Mouse (Mus musculus) midbrain, postnatal 0 days (tissue): Measurements from ENCODE around the gene A930004D18Rik. TPM values are rescaled to one million over a fixed set of nuclear protein-coding genes. Genes with fewer than 3 reads are reported as not detected.

ENCODE experiments used
- ATAC-seq: fragments of 200-750 bp; cut with Nextera tagmentation; 2 replicates; pipeline ENCODE4 v1.8.0; 2017; ENCODE audit warnings: moderate number of reproducible peaks, mild to moderate bottlenecking, moderate TSS enrichment, moderate library complexity; ENCODE audit not compliant: low FRiP score
- DNase-seq: peaks from one replicate; pipeline ENCODE4 v3.0.0-alpha.2; 2015; ENCODE audit warnings: low spot score
- H3K27ac ChIP-seq: fragments of 300-500 bp; sonication (generic); 2 replicates; pipeline ENCODE4 v1.5.1; 2014; ENCODE audit warnings: low read depth, mild to moderate bottlenecking, low read length, mixed read lengths
- H3K27me3 ChIP-seq: fragments of 300-500 bp; sonication (generic); 2 replicates; pipeline ENCODE4 v1.6.1; 2014; ENCODE audit warnings: low read length, control low read depth, mixed read lengths; ENCODE audit not compliant: insufficient read depth
- H3K36me3 ChIP-seq: fragments of 300-500 bp; sonication (generic); 2 replicates; pipeline ENCODE4 v1.6.1; 2014; ENCODE audit warnings: low read length, control low read depth, mixed read lengths; ENCODE audit not compliant: insufficient read depth
- H3K4me1 ChIP-seq: fragments of 300-500 bp; sonication (generic); 2 replicates; pipeline ENCODE4 v1.6.1; 2014; ENCODE audit warnings: mild to moderate bottlenecking, control low read depth, antibody characterized with exemption, low read length, mixed read lengths; ENCODE audit not compliant: insufficient read depth
- H3K4me2 ChIP-seq: fragments of 300-500 bp; sonication (generic); 2 replicates; pipeline ENCODE4 v1.6.1; 2014; ENCODE audit warnings: low read depth, mild to moderate bottlenecking, low read length, mixed read lengths; ENCODE audit not compliant: poor library complexity, severe bottlenecking
- H3K4me3 ChIP-seq: fragments of 300-500 bp; sonication (generic); 2 replicates; pipeline ENCODE4 v1.5.1; 2014; ENCODE audit warnings: low read depth, mild to moderate bottlenecking, low read length, moderate library complexity
- H3K9ac ChIP-seq: fragments of 300-500 bp; sonication (generic); replicated peaks from 2 replicates; pipeline ENCODE4 v1.6.1; 2014; ENCODE audit warnings: mild to moderate bottlenecking, low read length, moderate library complexity, mixed read lengths; ENCODE audit not compliant: poor library complexity, severe bottlenecking
- H3K9me3 ChIP-seq: fragments of 300-500 bp; sonication (generic); 2 replicates; pipeline ENCODE4 v1.6.1; 2016; ENCODE audit warnings: low read length, control low read depth
- CTCF ChIP-seq: IDR thresholded peaks from 2 replicates; pipeline ENCODE4 v1.5.1; 2016; ENCODE audit warnings: antibody characterized with exemption, mild to moderate bottlenecking
- WGBS: fragments of 180-500 bp; shearing (Covaris S2); extraction: QIAGEN DNeasy Blood & Tissue Kit; methylation state at CpG from one replicate; pipeline ENCODE4 v1.1.7; 2014; 5-methylcytosine and 5-hydroxymethylcytosine counted together
- microRNA-seq: library from miRNA; unstranded; fragments of <30 nt; microRNA quantifications from one replicate; pipeline ENCODE4, GENCODE M21; 2016; ENCODE audit warnings: borderline number of aligned reads
- polyA plus RNA-seq: library from polyadenylated mRNA; unstranded; fragments of >200 nt; fragmentation: Nextera tagmentation; extraction: Ambion mirVana; gene quantifications from 2 replicates; pipeline ENCODE4 v1.2.1, GENCODE M21; 2015
- total RNA-seq: library from RNA; depleted of rRNA; stranded (reverse); fragments of >200 nt; gene quantifications from 2 replicates; pipeline ENCODE4 v1.2.3, GENCODE M21; 2014; rRNA removed

A930004D18Rik gene
- total and polyA plus RNA-seq, 2 experiments from 2014 or later = 3.6 to 10.3 TPM

DNA sequence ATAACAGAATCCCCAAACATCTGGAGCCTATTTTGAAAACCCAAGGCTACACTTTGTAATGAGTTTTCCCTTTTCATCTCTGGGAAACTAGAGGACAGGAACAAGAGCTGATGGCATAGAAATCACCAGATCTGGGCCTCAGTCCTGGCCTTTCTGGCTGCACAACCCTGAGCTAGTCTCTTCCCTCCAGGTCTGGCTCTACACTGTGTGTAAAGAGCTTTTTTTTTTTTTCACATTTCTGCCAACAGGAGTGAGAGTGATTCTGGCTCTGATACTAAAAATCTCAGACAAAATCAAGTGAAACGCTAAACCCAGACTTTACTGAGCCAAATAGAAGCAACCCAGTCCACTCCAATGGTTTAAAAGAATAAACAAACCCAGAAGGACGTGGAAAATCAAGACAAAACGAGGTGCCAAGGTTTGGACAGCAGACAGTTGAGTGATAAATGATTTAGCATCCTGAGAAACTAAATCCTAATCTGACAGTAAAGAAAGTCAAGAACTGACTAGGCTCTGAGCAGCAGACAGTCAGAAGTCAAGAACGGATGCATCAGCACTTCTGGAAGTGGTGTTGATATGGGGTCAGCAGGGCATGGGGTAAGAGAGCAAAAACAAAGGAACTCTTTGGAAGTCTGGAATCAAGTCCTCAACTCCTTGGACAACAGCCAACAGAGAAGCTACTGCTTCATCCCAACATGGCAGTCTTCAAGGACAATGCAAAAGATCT is 61.8 kb downstream of the A930004D18Rik start:
- H3K4me1 ChIP-seq = no peaks in the 10 kb centered on the region
- no peaks in the 10 kb centered on the region for H3K9me3 ChIP-seq
- H3K27me3 ChIP-seq = no peaks in the 10 kb centered on the region
- no peak overlapping the region for H3K9ac ChIP-seq
- ATAC-seq (no peak), DNase-seq (no peak)
- no peak overlapping the region for H3K4me3 ChIP-seq
- no peak for TF ChIP-seq CTCF
- whole genome bisulfite sequencing = 74% methylated on average over 4 of the region's 4 CpGs
- H3K36me3 ChIP-seq = no peaks in the 10 kb centered on the region
- H3K27ac ChIP-seq = no peak overlapping the region
- no peak overlapping the region for H3K4me2 ChIP-seq

Small RNA genes lying within 50 kb of the gene (microRNA-seq; reads per million reads assigned to microRNA genes)
- gene Mir7655 = 4.0 reads per million, percentile 6 among the genes with 10 or more reads in this experiment

Other genes with a start within 250 kb of the A930004D18Rik start
- not detected in 2 replicates for gene H2al2a, start 40.8 kb downstream of the A930004D18Rik start, total RNA-seq
- not detected in 2 replicates for gene H2al2a, start 40.8 kb downstream of the A930004D18Rik start, polyA plus RNA-seq
- gene Skida1, start 11.3 kb upstream of the A930004D18Rik start, total RNA-seq = 12.1 and 12.4 TPM in 2 replicates
- 3.5 and 4.3 TPM in 2 replicates for gene Skida1, start 11.3 kb upstream of the A930004D18Rik start, polyA plus RNA-seq
- 22.7 and 96.5 TPM in 2 replicates for gene Mllt10, start 17.5 kb upstream of the A930004D18Rik start, total RNA-seq
- gene Mllt10, start 17.5 kb upstream of the A930004D18Rik start, polyA plus RNA-seq = 23.9 and 28.9 TPM in 2 replicates